Mouse (Mus musculus): ENCODE measurements around the gene Lats1. TPM values are rescaled to one million over a fixed set of nuclear protein-coding genes. Genes with fewer than 3 reads are reported as not detected.
"Not testable (repeated sequence)": the region's sequence is repeated elsewhere in the genome, so short reads cannot be mapped to it uniquely, and the experiment has no call there.

Lats1 gene
- total RNA-seq, 2 experiments from 2014 or later: 57.1 to 59.3 TPM

DNA sequence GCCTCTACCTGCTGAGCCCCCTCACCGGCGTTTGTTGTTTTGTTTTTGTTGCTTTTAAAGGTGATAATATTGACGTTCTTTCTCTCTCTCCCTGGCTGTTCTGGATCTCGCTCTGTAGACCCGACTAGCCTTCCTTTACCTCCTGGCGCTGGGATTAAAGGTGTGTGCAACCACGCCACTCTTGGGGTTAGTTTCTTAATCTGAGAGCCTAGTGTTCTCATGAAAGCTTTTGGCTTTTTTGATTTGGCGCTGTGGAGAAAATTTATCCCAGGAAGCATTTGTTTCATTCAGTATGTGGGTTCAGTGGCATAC lies 45.4 kb downstream of the Lats1 start:
- DNase-seq: peak in 1 of 2 experiments; percentile 7

- no peak for DNase-seq
These were observed 46.0 kb downstream of the Lats1 start for GRCm38 (mm10) chr10:7727011-7727410.

DNA sequence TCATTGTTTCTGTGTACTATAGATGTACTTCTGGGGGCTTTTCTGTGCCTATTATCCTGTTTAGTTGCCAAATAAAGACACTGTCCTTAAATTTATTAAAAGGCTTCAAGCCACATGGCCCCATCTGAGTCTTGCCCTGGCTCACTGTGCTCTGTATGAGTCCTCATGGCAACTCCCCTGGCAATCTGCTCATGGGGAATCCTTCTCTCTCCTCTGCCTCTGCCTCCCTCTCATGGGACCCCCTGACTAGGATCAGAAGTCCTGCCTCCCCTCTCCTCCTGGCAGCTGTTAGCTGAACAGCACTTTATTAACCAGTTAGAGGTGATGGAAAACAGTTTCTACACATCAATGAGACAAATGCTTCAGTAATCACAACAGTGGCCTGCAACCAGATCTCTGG lies 50.6 kb downstream of the Lats1 start:
- DNase-seq: no peak

DNA sequence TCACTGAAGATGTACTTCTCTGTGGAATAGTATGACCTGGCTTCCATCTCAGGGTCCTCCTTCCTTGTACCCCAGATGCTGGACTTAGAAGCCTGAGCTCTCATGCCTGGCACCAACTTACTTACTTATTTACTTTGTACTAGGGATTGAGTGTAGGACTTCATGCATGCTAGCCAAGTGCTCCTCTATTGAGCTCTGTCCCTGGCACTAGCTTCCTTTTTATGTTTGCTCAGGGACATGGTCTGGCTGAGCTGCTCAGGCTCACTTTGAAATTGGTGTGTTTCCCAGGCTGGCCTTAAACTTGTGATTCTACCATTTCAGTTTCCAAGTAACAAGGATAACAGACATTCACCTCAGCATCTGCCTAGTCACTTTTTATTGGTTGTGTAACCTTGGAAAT lies 56.1 kb downstream of the Lats1 start:
- DNase-seq: no peak

DNA sequence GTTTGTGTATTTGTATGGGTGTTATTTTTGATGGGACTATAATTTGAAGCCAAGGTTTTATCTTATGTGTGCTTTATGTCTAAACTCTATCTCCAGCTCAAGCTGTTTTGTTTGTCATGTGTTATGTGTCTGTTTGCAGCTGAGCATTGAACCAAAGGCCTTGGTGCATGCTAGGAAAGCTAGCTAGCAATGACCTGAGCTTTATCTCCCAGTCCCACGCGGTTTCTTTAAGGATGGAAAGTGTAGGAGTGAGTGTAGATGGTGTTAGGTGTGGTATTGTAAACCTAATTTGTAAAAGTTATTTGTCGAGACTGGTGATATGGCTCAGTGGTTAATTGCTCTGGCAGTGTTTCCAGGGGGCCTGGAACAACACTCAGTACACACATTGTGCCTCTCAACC lies 56.9 kb downstream of the Lats1 start:
- no peak for DNase-seq

- not testable (repeated sequence) for DNase-seq
These were observed 64.5 kb downstream of the Lats1 start for GRCm38 (mm10) chr10:7745528-7745927.

GRCm38 (mm10) chr10:7748752-7749151 lies 67.7 kb downstream of the Lats1 start:
- no peak for DNase-seq

DNA sequence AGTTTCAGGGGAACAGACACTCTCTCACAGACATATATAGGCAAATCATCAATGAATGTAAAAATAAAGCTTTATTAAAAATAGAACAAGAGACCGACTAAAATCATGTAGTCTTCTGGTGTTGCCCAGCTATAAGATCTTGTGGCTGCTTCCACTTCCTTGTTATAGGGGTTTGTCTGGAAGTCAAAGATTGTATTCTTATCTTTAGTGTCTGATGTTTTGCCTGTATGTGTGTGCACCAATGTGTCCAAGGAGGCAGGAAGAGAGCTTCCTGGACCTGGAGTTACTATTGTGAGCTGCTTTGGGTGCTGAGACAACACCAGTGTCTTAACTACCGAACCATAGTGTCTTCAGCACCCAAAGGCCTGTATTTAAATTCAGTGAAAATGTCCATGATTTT lies 76.5 kb downstream of the Lats1 start:
- no peak for DNase-seq

Other genes starting within 250 kb of the Lats1 start
- 1 to 10 TPM; 3.7 to 8.1 TPM for gene Ulbp1, start 207.6 kb upstream of the Lats1 start, total RNA-seq (2021)
- gene Lrp11, start 91.4 kb upstream of the Lats1 start, total RNA-seq (2021): 10 to 100 TPM; 15.2 to 16.2 TPM
- gene Nup43, start 13.7 kb upstream of the Lats1 start, total RNA-seq (2021): 10 to 100 TPM; 10.1 to 11.2 TPM
- 10 to 100 TPM; 71.4 to 78.4 TPM for gene Pcmt1, start 78 bp upstream of the Lats1 start, total RNA-seq (2021)
- gene Katna1, start 44.8 kb downstream of the Lats1 start, total RNA-seq (2021): 10 to 100 TPM; 30.6 to 32.6 TPM
- 100 to 1,000 TPM; 186 to 323 TPM for gene Ginm1, start 111.6 kb downstream of the Lats1 start, total RNA-seq (2021)
- gene Ppil4, start 111.7 kb downstream of the Lats1 start, total RNA-seq (2021): 10 to 100 TPM; 21.4 to 27.8 TPM
- under 1 TPM; 0.13 to 0.33 TPM for gene Zc3h12d, start 151.3 kb downstream of the Lats1 start, total RNA-seq (2021)